Mouse (Mus musculus): ENCODE data around the gene Mmp2.

Mmp2 gene

DNA sequence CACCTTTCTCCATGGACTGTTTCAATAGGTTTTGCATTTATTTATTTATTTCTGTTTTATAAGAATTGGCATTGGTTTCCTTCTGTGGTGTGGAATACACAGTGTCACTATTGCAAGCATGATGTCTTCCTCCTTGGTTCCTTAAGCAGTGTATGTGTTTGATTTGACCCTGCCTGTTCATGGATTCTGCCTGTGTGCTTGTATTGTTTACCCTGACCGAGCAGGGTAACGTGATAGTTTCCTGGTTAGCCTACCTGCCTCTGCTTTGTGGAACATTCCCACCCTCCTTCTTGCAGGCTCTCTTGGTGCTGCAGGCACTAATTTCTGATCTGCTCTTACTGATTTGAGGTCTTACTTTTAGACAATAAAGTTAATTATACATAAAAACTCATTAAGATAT, 66.8 kb downstream of the Mmp2 start:
- in situ Hi-C loops (cut with MboI; ENCODE audit: low sequenced_read_pairs): no loop called here

DNA sequence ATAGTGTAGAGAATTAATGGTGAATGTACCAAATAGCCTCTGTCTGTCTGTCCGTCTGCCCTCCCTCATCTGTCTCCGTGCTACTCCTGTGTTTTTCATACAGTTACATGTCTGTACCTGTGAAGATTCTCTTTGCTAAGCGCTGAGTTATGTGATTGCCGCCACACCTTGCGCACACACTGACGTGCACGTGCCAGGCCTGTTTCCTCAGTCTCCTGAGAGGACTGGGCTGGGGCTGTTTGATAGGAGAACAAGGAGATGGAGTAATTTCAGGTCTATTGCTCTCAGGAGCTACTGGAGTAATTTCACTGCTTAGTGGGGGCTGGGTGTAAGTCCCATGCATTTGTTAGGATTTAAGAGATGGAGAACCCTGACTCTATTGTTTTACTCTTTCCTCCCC, 68.0 kb downstream of the Mmp2 start:
- in situ Hi-C loops (cut with MboI; ENCODE audit: low sequenced_read_pairs): no loop called here

- in situ Hi-C loops (cut with MboI; ENCODE audit: low sequenced_read_pairs): no loop called here
Observed at GRCm38 (mm10) chr8:92896056-92896455, 69.0 kb downstream of the Mmp2 start.

- in situ Hi-C loops (cut with MboI; ENCODE audit: low sequenced_read_pairs): no loop called here
Observed at GRCm38 (mm10) chr8:92896611-92897010, 69.5 kb downstream of the Mmp2 start.

DNA sequence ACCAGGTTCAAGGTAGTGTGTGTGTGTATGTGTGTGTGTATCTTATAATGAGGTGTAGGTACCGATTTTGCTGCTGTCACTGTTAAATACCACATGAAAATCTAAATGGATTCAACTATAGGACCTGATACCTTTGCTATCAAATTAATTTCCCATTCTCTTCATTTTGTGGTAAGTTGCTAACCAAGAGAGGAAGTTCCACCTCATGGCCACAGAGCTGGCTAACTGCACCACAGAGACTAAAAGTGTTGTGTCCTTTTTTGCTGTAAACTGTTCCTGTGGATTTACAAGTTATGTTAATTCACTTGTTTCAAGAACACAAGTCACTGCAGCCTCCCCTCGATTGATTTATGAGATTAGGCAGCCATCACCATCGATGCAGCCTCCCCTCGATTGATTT, 70.7 kb downstream of the Mmp2 start:
- in situ Hi-C loops (cut with MboI; ENCODE audit: low sequenced_read_pairs): no loop called here

GRCm38 (mm10) chr8:92899590-92899989, 72.5 kb downstream of the Mmp2 start:
- in situ Hi-C loops (cut with MboI; ENCODE audit: low sequenced_read_pairs): no loop called here

- in situ Hi-C loops (cut with MboI; ENCODE audit: low sequenced_read_pairs): no loop called here
Observed at GRCm38 (mm10) chr8:92901107-92901506, 74.0 kb downstream of the Mmp2 start, which contains the start of gene Capns2. Gene Capns2, plus strand, starts transcription at chr8:92901407.

DNA sequence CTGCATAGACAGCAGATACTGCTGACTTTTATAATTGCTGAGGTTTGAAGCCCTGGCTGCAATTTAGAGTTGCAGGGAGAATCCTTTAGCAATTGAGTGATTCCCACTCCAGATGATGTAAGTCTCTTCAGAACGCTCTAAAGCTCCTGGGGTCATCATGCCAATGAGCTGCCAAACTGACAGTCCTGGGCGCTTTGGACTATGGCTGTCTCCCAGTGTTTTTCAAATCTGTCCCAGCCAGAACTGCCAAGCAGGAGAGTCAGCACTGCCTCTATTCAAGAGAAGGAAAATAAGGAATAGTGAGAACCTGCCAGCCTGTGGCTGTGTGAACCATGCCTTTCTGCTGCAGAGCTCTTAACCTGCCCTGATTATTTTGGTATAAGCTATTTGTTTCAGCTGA, 75.9 kb downstream of the Mmp2 start:
- in situ Hi-C loops (cut with MboI; ENCODE audit: low sequenced_read_pairs): no loop called here
